Mouse (Mus musculus) hindbrain, embryonic 16.5 days (tissue): ENCODE results near the gene Sytl3. TPM values are rescaled to one million over a fixed set of nuclear protein-coding genes. Genes with fewer than 3 reads are reported as not detected.

ENCODE experiments used
- ATAC-seq: fragments of 200-750 bp; cut with Nextera tagmentation; 2 replicates; pipeline ENCODE4 v1.8.0; 2017; ENCODE audit warnings: moderate TSS enrichment, moderate library complexity
- H3K27ac ChIP-seq: fragments of 300-500 bp; sonication (generic); 2 replicates; pipeline ENCODE4 v1.5.1; 2014; ENCODE audit warnings: low read depth, mild to moderate bottlenecking, control low read depth, low read length, moderate library complexity
- H3K27me3 ChIP-seq: fragments of 300-500 bp; sonication (generic); replicated peaks from 2 replicates; pipeline ENCODE4 v1.6.1; 2014; ENCODE audit warnings: low read length; ENCODE audit not compliant: control insufficient read depth, insufficient read depth
- H3K36me3 ChIP-seq: fragments of 300-500 bp; sonication (generic); 2 replicates; pipeline ENCODE4 v1.6.1; 2014; ENCODE audit warnings: mild to moderate bottlenecking, low read length, moderate library complexity, mixed read lengths; ENCODE audit not compliant: control insufficient read depth, insufficient read depth
- H3K4me1 ChIP-seq: fragments of 300-500 bp; sonication (generic); 2 replicates; pipeline ENCODE4 v1.6.1; 2014; ENCODE audit warnings: low read depth, low read length; ENCODE audit not compliant: control insufficient read depth, insufficient read depth
- H3K4me2 ChIP-seq: fragments of 300-500 bp; sonication (generic); 2 replicates; pipeline ENCODE4 v1.6.1; 2014; ENCODE audit warnings: mild to moderate bottlenecking, low read length, control low read depth, moderate library complexity
- H3K4me3 ChIP-seq: fragments of 300-500 bp; sonication (generic); 2 replicates; pipeline ENCODE4 v1.5.1; 2014; ENCODE audit warnings: mild to moderate bottlenecking, low read length, control low read depth, moderate library complexity
- H3K9ac ChIP-seq: fragments of 300-500 bp; sonication (generic); 2 replicates; pipeline ENCODE4 v1.6.1; 2014; ENCODE audit warnings: low read depth, mild to moderate bottlenecking, control low read depth, low read length, moderate library complexity
- H3K9me3 ChIP-seq: fragments of 300-500 bp; sonication (generic); 2 replicates; pipeline ENCODE4 v1.6.1; 2014; ENCODE audit warnings: mild to moderate bottlenecking, low read length, moderate library complexity; ENCODE audit not compliant: control insufficient read depth
- WGBS: fragments of 180-500 bp; shearing (Covaris S2); extraction: QIAGEN DNeasy Blood & Tissue Kit; methylation state at CpG from one replicate; pipeline ENCODE4 v1.1.7; 2014; 5-methylcytosine and 5-hydroxymethylcytosine counted together
- polyA plus RNA-seq: library from polyadenylated mRNA; unstranded; fragments of >200 nt; fragmentation: Nextera tagmentation; extraction: Ambion mirVana; gene quantifications from 2 replicates; pipeline ENCODE4 v1.2.1, GENCODE M21; 2015

Sytl3 gene
- polyA plus RNA-seq, 1 experiment from 2014 or later = 1.5 TPM

DNA sequence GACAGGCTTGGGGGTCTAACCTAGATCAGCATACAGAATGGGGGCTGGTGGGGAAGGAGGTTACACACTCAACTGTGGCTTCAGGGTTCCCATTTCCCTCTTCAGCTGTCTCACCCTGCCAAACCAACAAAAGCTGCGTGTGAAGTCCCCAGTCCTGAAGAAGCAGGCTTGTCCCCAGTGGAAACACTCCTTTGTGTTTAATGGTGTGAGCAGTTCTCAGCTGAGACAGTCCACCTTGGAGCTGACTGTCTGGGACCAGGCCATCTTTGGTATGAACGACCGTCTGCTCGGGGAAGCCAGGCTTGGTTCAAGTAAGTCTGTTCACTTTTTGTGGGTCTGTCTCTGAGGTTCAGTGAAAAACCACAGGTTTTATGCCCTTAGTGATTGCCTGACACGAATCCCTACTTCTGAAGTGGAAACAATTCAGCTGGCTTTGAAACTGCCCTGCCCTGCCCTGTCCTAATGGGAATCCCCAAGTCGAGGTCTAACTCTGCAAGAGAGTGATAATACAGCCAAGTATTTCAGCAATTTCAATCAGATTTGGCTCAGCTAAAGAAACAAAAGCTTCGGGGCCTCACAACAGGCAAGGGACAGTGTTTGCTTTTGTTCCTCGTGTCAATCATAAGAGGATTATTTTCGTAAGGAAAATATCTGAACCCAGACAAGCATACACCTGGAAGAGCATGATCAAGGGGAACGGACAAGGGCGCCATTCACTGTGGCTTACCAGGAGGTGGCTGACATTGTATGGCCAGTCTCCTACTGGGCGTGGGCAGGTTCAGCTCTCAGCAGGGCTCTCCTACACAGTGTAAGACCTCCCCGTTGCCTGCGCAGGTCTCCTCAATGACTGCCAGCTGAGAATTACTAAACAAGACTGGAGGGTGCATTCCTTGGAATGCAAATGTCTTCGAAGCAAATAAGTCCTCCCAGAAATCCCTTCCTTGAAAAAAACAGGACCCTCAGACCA, 77.7 kb downstream of the Sytl3 start:
- 29% methylated on average over 15 of the region's 15 CpGs for WGBS
- H3K4me3 ChIP-seq = no peak overlapping the region

DNA sequence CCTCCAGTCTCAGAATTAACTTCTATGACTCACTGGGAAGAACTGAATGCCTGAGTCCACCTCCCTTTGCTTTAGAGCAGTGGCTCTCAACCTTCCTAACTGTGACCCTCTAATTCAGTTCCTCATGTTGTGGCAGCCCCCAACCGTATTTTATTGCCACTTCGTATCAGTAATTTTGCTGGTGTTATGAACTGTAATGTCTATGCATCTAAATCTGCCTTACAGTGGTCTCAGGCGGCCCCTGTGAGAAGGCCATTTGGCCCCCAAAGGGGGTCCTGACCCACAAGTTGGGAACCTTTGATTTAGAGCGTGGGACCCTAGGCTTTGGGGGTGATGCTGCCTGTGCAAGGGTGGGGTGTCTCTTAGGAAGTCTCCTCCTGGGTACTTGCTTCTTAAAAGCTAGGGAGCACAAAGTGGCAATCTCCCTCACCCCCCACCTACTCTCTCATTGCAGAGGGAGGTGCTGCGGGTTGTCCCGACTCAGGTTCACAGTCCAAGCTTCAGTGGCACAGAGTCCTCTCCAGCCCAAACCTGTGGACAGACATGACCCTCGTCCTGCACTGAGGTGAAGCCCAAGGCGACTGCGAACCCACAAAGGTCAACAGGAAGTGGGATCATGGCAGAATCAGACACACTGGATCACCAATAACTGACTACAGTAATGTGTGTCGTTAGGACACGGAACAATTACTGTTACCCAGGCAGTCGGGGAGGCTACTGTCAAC, 78.5 kb downstream of the Sytl3 start:
- Histone ChIP-seq H3K4me3 (no peak overlapping the region), H3K27me3 (no peaks in the 10 kb centered on the region), H3K4me2 (no peak overlapping the region), H3K9ac (no peak overlapping the region), H3K9me3 (no peaks in the 10 kb centered on the region), H3K27ac (no peak overlapping the region), H3K36me3 (no peaks in the 10 kb centered on the region), H3K4me1 (peaks cover 9% of the 10 kb centered on the region)
- 79% methylated on average over 12 of the region's 12 CpGs for WGBS
- ATAC-seq = no peak

More for the DNA sequence above, 77.7 kb downstream of the Sytl3 start:
- no peaks in the 10 kb centered on the region for H3K27me3 ChIP-seq
- no peaks in the 10 kb centered on the region for H3K9me3 ChIP-seq
- H3K9ac ChIP-seq = no peak overlapping the region
- no peak overlapping the region for H3K27ac ChIP-seq
- 0 out of 2 replicates have a peak, but pooled peaks cover under 1% of the 10 kb centered on the region for H3K4me1 ChIP-seq
- no peaks in the 10 kb centered on the region for H3K36me3 ChIP-seq
- no peak overlapping the region for H3K4me2 ChIP-seq
- no peak for ATAC-seq

DNA sequence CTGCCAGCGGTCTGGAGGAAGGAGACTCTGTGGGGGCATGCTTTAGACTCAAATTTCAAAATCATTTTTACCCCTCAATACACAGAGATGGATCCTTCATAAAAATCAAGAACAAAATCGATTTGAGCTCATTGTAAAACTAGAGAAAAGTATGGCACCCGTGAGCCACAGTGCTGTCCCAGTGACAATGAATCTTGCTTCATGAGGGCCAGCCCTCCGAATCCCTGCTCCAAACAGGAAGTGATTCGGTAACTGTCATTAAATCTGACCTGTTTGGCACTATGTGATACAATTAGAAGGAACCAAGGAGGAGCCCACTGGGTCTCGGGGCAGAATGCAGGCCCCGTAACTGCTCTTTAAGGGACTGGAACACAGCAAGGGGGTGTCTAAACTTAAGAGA, 79.9 kb downstream of the Sytl3 start:
- Histone ChIP-seq H3K4me1 (peaks cover 9% of the 10 kb centered on the region), H3K4me2 (no peak overlapping the region), H3K9me3 (no peaks in the 10 kb centered on the region), H3K27ac (no peak overlapping the region), H3K27me3 (no peaks in the 10 kb centered on the region), H3K4me3 (no peak overlapping the region), H3K9ac (no peak overlapping the region), H3K36me3 (no peaks in the 10 kb centered on the region)
- 89% methylated on average over 7 of the region's 7 CpGs for WGBS
- no peak for ATAC-seq

DNA sequence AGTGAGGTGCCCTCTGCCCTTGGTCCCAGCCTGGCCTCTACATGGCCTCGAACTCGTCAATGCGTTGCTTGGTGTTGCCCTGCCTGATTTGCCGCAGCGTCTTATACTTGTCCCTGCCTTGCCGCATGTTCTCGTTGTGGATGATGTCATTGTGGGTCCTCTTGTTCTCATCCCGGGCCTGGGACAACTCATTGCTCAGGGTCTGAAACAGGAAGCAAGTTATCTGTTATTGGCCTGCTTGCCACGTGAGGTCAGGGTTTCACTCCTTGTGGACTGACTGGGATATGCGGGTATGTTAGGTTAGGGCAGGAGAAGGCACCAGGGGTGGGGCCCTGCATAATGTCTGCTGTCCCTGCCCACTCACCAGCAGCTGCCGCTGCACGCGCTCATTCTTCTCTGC, 80.4 kb downstream of the Sytl3 start:
- H3K27ac ChIP-seq = no peak overlapping the region
- no peaks in the 10 kb centered on the region for H3K27me3 ChIP-seq
- no peaks in the 10 kb centered on the region for H3K36me3 ChIP-seq
- H3K4me1 ChIP-seq = peaks cover 9% of the 10 kb centered on the region
- H3K4me3 ChIP-seq = no peak overlapping the region
- WGBS = 91% methylated on average over 13 of the region's 13 CpGs
- H3K9me3 ChIP-seq = no peaks in the 10 kb centered on the region
- H3K4me2 ChIP-seq = no peak overlapping the region
- no peak overlapping the region for H3K9ac ChIP-seq
- no peak for ATAC-seq

DNA sequence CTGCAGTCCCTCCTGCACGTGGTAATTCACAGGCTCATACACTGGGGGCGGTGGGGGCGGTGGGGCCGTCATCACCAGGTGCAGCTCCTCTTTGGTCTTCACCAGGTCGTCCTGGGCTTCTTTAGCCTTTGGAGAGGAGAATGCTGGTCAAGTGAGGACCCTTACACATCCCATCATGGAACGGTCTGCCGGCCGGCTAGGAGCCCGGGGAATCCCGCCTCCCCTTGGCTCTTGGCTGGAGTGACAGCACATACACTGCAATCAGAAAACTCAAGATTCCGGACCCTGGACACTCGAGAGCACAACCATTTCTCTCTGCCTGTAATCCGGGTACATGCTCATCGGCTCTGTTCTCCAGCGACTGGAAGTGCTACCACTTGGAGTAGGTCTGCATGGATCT, 80.9 kb downstream of the Sytl3 start:
- 91% methylated on average over 15 of the region's 15 CpGs for WGBS
- no peak overlapping the region for H3K9ac ChIP-seq
- H3K36me3 ChIP-seq = no peaks in the 10 kb centered on the region
- no peak overlapping the region for H3K4me3 ChIP-seq
- H3K9me3 ChIP-seq = no peaks in the 10 kb centered on the region
- H3K27me3 ChIP-seq = no peaks in the 10 kb centered on the region
- no peak overlapping the region for H3K27ac ChIP-seq
- peaks cover 9% of the 10 kb centered on the region for H3K4me1 ChIP-seq
- no peak overlapping the region for H3K4me2 ChIP-seq
- no peak for ATAC-seq

DNA sequence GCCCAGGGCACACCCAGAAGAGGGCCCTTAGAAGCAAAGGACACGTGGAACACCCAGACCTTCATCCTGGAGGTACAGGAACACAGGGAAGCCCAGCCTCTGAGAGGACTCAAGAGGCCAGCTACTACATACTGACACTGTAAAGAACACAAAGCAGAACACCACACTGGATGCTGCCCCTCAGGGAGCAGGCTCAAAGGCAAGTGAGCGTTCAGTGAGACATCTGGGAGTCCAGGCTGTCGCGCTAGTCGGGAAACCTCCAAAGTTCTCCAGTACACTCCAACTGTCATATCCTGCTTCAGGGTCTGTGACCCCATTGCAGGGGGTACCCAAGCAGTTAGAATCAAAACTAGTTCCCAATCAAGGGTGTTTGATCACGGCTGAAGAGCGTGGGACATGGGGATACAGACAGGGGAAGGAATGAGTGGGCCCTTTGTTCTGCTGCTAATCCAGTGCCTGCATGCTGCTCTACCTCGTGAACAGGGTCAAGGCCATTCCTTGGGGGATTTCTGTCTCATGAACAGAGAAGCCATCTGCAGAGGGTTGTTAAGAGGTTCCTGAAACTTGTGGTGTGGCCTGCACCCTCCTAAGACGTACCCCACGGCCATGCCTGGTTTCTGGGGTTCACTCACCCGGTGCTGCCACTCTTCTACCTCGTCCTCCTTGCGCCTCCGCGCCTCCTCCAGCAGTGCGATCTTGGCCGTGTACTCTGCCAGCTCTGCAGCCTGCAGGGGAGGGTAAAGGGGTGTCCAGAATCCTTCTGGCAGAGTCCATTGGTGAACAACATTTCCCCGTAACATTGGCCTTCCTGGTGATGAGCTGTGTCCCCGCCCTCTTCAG, 81.7 kb downstream of the Sytl3 start:
- H3K4me3 ChIP-seq = no peak overlapping the region
- no peak overlapping the region for H3K4me2 ChIP-seq
- H3K9me3 ChIP-seq = no peaks in the 10 kb centered on the region
- no peaks in the 10 kb centered on the region for H3K27me3 ChIP-seq
- no peak overlapping the region for H3K9ac ChIP-seq
- no peaks in the 10 kb centered on the region for H3K36me3 ChIP-seq
- peaks cover 11% of the 10 kb centered on the region for H3K4me1 ChIP-seq
- ATAC-seq = no peak
- H3K27ac ChIP-seq = peak overlapping the region; percentile 44
- WGBS = 76% methylated on average over 19 of the region's 19 CpGs

DNA sequence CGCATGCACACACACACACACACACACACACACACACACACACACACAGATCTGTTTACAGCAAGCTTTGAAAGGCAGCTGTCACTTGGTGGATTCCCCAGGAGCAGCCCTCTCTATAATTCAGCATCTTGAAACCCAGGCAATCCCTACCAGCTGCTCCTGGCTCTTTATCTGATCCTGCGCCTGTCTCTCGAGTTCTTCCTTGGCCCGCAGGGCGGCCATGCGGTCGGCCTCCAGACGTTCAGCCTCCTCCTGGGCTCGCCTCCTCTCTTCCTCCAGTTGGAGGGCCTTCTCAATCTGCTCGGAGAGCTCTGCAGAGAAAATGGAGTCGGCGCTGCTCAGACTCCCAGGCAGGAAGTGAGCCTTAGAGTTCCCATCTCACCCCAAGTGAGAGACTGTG, 82.4 kb downstream of the Sytl3 start:
- peaks cover 18% of the 10 kb centered on the region for H3K4me1 ChIP-seq
- H3K9me3 ChIP-seq = no peaks in the 10 kb centered on the region
- WGBS = 66% methylated on average over 12 of the region's 12 CpGs
- no peak overlapping the region for H3K4me2 ChIP-seq
- H3K27ac ChIP-seq = no peak overlapping the region
- H3K36me3 ChIP-seq = no peaks in the 10 kb centered on the region
- ATAC-seq = no peak
- H3K27me3 ChIP-seq = no peaks in the 10 kb centered on the region
- no peak overlapping the region for H3K4me3 ChIP-seq
- no peak overlapping the region for H3K9ac ChIP-seq

DNA sequence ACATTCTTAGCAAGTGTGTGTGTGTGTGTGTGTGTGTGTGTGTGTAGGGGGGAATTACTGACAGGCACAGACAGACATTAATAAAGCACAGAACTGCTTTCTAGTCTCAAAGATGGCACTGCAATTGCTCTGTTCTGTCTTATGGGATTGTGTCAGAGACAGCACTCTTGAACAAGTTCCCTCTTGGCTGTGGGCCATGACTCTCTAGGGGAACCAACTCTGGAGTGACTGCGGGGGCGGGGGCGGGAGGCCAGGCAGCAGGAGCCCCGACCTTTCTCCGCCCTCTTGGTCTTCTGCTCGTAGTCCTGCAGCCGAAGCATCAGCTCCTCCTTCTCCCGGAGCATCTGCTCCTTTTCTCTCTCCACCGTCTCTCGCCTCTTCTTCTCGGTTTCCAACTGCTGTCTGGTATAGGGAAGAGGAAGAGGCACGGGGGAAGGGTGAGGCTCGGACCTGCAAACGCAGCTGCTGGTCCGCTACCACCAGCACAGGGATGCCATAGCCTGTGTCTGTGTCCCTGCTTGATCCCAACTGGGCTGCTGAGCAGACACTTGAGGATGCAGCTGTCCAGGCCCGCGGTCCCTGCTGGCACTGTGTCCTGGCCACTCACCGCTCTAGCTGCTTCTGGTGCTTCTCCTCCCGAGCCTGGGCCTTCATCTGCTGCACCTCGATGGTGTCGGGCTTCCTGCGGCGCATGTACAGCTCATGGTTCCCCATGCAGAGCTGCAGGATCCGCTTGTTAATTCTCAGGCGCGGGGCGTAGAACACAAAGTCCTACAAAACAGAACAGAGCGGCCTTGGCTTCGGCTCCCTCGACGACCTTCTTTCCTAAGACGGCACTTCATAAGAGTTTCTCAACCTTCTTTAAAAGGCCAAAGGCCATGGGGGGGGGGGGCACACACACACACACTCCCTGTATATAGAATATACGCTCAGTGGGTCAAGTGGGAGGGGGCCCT, 83.5 kb downstream of the Sytl3 start:
- no peak overlapping the region for H3K9ac ChIP-seq
- no peaks in the 10 kb centered on the region for H3K36me3 ChIP-seq
- no peak overlapping the region for H3K27ac ChIP-seq
- no peaks in the 10 kb centered on the region for H3K9me3 ChIP-seq
- no peak overlapping the region for H3K4me3 ChIP-seq
- 62% methylated on average over 33 of the region's 33 CpGs for WGBS
- no peak overlapping the region for H3K4me2 ChIP-seq
- no peaks in the 10 kb centered on the region for H3K27me3 ChIP-seq
- peaks cover 23% of the 10 kb centered on the region for H3K4me1 ChIP-seq
- ATAC-seq = no peak
